In the genomic region with DNA sequence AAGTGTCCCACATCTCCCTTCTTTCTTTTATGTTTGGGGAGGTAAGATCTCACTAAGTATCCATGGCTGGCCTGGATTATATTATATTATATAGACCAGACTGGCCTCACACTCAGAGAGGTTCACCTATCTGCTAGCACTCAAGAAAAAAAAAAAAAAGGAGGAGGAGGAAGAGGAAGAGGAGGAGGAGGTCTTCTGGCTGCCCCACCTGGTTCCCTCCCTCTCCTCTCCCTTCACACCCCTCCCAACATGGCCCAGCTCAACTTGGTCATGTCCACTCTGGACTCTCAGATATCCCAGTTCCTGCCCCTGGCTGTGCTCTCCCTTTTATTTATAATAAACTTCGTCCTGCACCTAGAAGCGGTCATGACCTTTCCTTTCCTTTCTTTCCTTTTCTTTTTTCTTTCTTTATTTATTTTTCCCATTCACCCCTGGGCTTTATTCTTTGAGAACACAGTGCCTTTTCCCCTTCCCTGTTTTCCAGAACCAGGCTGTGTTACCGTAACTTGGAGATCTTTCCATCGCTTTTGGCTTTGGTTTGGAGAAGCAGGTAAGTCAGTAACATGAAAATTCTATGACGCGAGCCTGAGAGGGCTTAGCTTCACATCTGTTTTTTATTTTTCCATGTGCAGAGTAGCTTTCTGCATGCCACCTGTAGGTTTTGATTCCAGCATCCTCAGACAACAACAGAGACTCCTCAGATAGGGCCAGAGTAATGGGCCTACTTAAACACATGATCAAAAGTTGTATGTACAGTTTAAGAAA, we compare ENCODE assay signal across 8 mouse cellular contexts. TPM values are rescaled to one million over a fixed set of nuclear protein-coding genes. Genes with fewer than 3 reads are reported as not detected.
DNase-seq lines count a peak whose midpoint lies in the region; ATAC-seq and TF ChIP-seq lines count a peak whose summit lies in the region.

A gene (plus strand): TSS at position 7 of the 765 bp plus-strand sequence.

- no peak within 1 kb of the TSS for H3K4me3 ChIP-seq in kidney, postnatal 0 days (replicated peaks; ENCODE audit: low read depth, low read length)
- no peak within 1 kb of the TSS for H3K4me3 ChIP-seq in intestine, postnatal 0 days (ENCODE audit: low read depth, low read length)
- no peak within 1 kb of the TSS for H3K4me3 ChIP-seq in midbrain, embryonic 13.5 days (replicated peaks)

- ATAC-seq in kidney, postnatal 0 days (replicated peaks; ENCODE audit: low FRiP score, low read depth) = no peak
- ATAC-seq in intestine, postnatal 0 days = no peak
- no peak for ATAC-seq in midbrain, embryonic 13.5 days

- DNase-seq in kidney, postnatal 0 days (ENCODE audit: low spot score) = no peak
- DNase-seq in kidney, postnatal 36 days = no peak
- no peak for DNase-seq in adrenal gland, postnatal 36 days
- DNase-seq in gastrocnemius, postnatal 4 days (ENCODE audit: low spot score in 2 of 2) = no peak
- DNase-seq in cerebellum, postnatal 25 days = no peak
- no peak for DNase-seq in right cerebral cortex, adult 18-20 months

- H3K4me2 ChIP-seq in kidney, postnatal 0 days (ENCODE audit: low read length) = no peak within 1 kb of the TSS
- H3K4me2 ChIP-seq in intestine, postnatal 0 days (replicated peaks; ENCODE audit: low read depth) = no peak within 1 kb of the TSS
- no peak within 1 kb of the TSS for H3K4me2 ChIP-seq in midbrain, embryonic 13.5 days (replicated peaks)

- H3K27ac ChIP-seq in kidney, postnatal 0 days = peak within 1 kb of the TSS; percentile 6; the same call in 1 of the 2 replicates
- H3K27ac ChIP-seq in intestine, postnatal 0 days (ENCODE audit: low read depth, low read length) = no peak within 1 kb of the TSS; the same call in 1 of the 2 replicates
- no peak within 1 kb of the TSS for H3K27ac ChIP-seq in midbrain, embryonic 13.5 days

- no peaks in the 10 kb centered on the region for H3K9me3 ChIP-seq in kidney, postnatal 0 days (replicated peaks; ENCODE audit: low read length)
- H3K9me3 ChIP-seq in intestine, postnatal 0 days (ENCODE audit: control insufficient read depth) = no peaks in the 10 kb centered on the region
- H3K9me3 ChIP-seq in midbrain, embryonic 13.5 days = no peaks in the 10 kb centered on the region

- WGBS in kidney, postnatal 0 days = 79% methylated on average over 6 of the region's 6 CpGs
- 84% methylated on average over 6 of the region's 6 CpGs for WGBS in intestine, postnatal 0 days
- 58% methylated on average over 6 of the region's 6 CpGs for WGBS in midbrain, embryonic 13.5 days

- H3K36me3 ChIP-seq in kidney, postnatal 0 days (ENCODE audit: insufficient read depth, low read length) = no peaks in the 10 kb centered on the region
- no peaks in the 10 kb centered on the region for H3K36me3 ChIP-seq in intestine, postnatal 0 days (ENCODE audit: control insufficient read depth, insufficient read depth)
- H3K36me3 ChIP-seq in midbrain, embryonic 13.5 days = no peaks in the 10 kb centered on the region

- peaks cover 15% of the 10 kb centered on the region for H3K4me1 ChIP-seq in kidney, postnatal 0 days (replicated peaks; ENCODE audit: insufficient read depth, low read length)
- H3K4me1 ChIP-seq in intestine, postnatal 0 days (replicated peaks; ENCODE audit: control insufficient read depth, insufficient read depth, low read length) = peaks cover 4% of the 10 kb centered on the region; the same call in 1 of the 2 replicates
- H3K4me1 ChIP-seq in midbrain, embryonic 13.5 days (replicated peaks) = peaks cover 44% of the 10 kb centered on the region

- TF ChIP-seq CTCF in kidney, postnatal 0 days (IDR thresholded peaks at IDR 0.05; ENCODE audit: low read depth) = no peak
- no peak for TF ChIP-seq CTCF in intestine, postnatal 0 days (IDR thresholded peaks at IDR 0.05; ENCODE audit: low read depth)

- no peak within 1 kb of the TSS for H3K9ac ChIP-seq in kidney, postnatal 0 days (ENCODE audit: low read depth, low read length)
- H3K9ac ChIP-seq in intestine, postnatal 0 days (ENCODE audit: low read depth, low read length) = no peak within 1 kb of the TSS
- H3K9ac ChIP-seq in midbrain, embryonic 13.5 days (replicated peaks) = no peak within 1 kb of the TSS

- H3K27me3 ChIP-seq in kidney, postnatal 0 days (ENCODE audit: insufficient read depth, low read length) = no peaks in the 10 kb centered on the region
- no peaks in the 10 kb centered on the region for H3K27me3 ChIP-seq in intestine, postnatal 0 days (replicated peaks; ENCODE audit: control insufficient read depth, insufficient read depth, low read length)
- 0 out of 2 replicates have a peak, but pooled peaks cover 4% of the 10 kb centered on the region for H3K27me3 ChIP-seq in midbrain, embryonic 13.5 days

RNA-seq across cellular contexts. Expression of the gene that starts here (rescaled TPM):
- polyA plus RNA-seq in kidney, postnatal 0 days (2015; fragmentation: Nextera tagmentation; extraction: Ambion mirVana) = 82.4 and 84.5 TPM in 2 replicates
- total RNA-seq in adrenal gland, postnatal 36 days (2021) = 100 to 1,000 TPM; 156 to 185 TPM
- total RNA-seq in gastrocnemius, postnatal 4 days (2021) = 10 to 100 TPM; 73.4 to 76.6 TPM
- 32.1 and 36.9 TPM in 2 replicates for polyA plus RNA-seq in intestine, postnatal 0 days (2015; fragmentation: Nextera tagmentation; extraction: Ambion mirVana)
- 17.6 and 19.6 TPM in 2 replicates for polyA plus RNA-seq in midbrain, embryonic 13.5 days (2015; fragmentation: Nextera tagmentation; extraction: Ambion mirVana)
